Mouse (Mus musculus) T-cell, adult 2 months (primary cell): ENCODE data around the gene Bmp5.
"Not testable (repeated sequence)": the region's sequence is repeated elsewhere in the genome, so short reads cannot be mapped to it uniquely, and the experiment has no call there.

ENCODE experiments used
- DNase-seq: peaks from one replicate; pipeline ENCODE4 v3.0.0; 2022; ENCODE audit warnings: low spot score

Bmp5 gene

DNA sequence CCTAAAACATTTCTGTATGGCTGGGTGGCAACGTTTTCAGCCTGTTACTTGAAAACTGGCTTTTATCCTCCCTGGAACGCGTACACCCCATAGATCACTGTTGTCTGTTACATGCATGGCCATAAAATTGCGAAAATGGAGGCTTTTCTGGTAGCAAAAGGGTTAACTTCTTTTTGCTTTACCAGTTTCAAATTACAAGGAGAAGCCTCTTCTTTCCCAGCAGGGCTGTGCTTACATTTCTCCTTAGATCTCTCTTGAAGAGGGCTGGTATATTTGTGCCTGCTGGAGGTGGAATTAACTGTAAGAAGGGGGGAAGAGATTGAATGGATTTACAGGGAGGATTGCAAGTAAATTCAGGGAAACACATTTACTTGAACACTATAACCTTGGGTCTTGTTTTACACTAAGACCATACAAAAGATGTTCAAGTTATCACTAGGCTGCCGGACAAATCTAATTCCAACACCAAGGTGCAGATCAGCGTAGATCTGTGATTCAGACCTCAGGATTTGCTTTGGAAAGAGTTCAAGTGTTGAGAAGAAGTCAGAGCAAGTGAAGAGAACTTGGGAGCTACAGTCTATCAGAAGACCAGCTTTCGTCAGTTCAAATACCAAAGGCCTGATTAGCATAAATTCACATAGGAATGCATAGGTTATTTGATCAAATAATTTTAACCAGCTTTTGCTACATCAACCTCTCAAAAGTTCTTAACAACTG is at the start of gene Bmp5:
TSS of gene Bmp5 (plus strand) at position 236 of the 717 bp plus-strand sequence.
- no peak for DNase-seq

DNA sequence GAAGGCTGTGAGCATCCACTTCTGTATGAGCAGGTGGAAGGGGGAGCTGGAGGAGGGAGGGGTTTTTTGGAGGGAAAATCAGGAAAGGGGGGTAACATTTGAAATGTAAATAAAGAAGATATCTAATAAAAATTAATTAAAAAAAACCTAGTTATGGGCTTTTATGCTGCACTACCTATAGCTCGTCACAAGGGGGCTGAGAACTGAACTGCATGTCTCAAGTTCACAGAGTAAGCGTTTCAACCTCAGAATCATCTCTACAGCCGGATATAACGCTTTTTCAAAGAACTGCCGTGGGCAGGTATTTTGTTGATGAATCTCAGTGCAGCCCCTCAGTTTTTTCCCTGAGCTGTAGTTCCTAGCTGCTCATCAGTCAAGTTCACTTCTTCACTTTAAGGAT is 15.1 kb upstream of the Bmp5 start:
- DNase-seq: no peak

DNA sequence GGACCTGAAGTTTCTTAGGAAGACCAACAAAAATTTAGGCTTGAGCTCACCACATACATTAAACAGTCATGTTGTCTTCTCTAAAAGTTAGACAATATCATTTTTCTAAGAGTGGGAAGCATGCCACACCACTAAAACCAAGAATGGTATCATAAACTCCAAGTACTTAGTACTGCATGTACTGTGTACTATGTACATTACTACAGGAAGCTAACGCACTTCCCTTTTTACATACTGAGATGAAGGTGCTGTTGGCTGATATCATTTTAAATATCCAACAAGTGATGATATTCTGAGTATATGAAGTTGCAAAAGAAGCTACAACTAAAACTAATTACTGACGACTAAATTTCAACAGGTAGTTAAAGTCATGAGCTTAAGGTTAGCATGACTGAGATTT is 13.6 kb upstream of the Bmp5 start:
- DNase-seq: no peak

DNA sequence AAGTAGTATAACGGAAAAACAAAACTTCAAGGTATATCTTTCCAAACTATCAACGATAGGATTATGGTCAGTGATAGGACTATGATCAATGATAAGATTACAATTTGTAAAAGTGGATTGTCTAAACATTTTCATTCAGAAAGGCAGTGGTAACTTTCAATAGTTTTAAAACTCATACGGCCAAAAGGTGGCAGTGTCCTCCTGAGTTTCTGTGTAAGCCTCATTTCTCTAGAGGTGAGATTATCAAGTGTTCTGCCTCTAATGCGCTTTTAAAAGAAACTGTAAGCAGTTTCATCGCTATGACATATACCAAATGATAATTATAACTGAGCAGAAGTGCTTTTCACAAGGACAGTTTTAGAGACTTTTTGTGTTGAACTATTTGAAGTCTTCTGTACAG is 12.7 kb upstream of the Bmp5 start:
- DNase-seq: no peak

DNA sequence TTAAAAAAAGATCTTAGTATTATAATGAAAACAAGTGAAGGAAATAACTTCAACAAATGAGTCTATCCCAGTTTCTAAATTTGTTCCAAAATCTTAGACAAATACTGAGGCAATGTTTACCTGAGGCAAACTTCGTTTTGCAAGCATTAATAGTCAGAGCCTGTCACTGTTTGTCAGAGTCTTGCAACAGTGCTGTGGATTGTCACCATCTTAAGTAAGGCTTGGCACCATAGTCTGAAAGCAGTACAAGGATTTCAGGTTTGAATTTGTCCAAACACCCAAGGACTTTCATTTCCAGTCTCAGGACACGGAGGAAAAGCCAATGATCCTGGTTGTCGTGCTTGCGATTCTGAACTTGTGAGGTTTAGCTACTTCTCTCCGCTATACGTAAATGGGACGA is 10.4 kb upstream of the Bmp5 start:
- DNase-seq: no peak

DNA sequence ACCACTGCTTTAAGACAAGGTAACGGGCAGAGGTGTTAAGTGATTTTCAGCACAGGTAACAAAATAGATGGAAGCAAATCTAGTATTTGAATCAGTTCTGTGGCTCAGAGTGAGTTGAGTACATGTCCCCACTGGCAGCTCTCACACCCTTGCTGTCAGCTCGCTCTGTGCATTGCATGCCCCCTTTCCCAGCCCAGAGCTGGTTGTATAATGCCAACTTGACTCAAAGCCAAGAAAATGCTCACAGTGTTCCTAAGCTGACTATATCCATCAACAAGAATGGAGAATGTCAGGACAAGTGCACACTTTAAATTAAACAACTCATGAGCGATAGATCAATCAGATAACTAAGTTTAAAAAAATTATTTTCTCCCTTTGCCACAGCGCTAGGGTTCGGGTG is 8.6 kb upstream of the Bmp5 start:
- DNase-seq: no peak

DNA sequence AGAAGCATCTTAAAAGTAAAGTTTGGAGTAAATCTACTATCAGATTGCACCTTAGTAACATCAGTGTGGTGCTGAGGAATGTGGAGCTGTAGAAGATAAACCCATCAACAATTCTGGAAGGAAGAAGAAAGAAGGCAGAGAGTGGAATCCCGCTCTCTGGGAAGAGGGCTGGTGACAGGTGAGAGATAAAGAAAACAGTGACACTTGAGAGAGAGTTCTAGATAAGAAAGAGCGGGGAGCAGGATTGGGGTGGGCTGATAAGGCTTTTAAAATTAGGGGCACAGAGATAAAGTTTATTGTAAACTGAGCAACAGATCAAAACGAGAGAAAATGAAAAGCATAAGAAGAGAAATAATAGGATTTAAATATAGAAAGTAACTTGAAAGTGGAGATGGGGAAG is 6.1 kb upstream of the Bmp5 start:
- DNase-seq: no peak

DNA sequence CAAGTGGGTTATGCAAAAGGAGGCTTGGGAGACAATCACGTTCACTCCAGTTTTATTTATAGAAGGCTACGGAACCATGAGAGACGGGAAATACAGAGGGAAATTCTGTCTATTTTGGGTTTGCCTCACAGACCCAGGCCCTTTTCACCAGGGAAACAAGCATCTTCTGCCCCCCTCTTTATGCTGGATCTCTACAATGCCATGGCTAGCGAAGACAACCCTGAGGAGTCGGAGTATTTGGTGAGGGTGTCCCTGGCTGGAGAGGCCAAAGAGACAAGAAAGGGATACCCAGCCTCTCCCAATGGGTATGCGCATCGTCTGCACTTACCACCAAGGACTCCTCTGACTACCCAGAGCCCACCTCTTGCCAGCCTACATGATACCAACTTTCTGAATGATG is 989 bp downstream of the Bmp5 start:
- DNase-seq: no peak

DNA sequence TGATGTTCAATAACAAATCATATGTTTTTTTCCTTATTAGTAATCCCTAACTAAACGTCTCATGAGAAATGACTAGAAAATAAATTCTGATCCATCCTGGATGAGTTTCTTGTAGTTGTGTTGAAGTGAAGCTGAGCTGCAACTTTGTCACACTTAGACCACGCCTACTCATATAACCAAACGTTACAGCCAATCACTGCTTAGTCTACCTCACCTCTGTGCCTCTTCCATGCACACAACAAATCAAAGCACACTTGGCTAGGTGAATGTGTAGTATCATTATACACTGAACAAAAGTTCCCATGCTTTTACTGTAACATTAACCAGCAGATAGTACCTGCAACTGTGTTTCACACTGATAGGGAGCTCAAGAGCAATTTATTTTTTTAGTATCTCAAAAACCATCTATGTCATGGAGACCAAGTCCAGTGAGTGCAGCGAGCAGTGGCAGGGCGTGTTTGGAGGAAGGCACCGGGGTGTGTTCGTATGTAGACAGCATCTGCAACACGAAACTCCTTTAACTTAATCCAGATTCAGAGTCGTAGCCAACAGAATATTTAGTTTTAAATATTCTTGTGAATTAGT is 3.7 kb downstream of the Bmp5 start:
- no peak for DNase-seq

DNA sequence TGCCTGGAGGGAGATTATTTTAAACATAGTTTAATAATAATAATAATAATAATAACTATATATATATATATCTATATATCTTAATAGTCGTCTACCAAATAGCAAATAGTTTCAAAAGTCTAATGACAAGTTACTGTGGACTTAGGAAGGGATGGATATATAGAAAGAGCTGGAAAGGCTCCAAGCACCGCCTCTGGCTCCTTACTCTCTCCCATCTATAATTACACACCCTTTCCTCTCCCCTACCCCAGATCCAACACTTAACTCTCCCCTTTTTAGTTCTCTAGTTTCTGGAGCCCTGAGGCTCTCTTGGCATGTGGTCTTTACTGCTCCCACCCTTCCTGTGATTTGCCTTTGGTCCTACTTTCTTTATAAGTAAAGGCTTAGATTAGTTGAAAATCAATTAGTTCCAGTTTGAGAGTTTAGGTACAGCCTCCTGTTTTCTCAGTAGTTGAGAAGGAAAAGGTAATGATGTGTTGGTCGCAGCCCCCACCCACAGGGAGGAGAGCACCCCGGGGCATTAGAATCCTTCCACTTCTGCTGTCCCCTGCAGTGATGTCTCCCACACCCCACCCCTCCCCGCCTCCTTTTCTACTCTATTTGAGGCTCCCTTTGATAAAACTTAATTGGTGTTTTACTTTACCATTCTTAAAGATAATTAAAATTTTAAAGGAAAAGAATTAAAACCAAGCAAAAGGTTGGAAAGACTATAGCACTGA is 5.6 kb downstream of the Bmp5 start:
- no peak for DNase-seq

DNA sequence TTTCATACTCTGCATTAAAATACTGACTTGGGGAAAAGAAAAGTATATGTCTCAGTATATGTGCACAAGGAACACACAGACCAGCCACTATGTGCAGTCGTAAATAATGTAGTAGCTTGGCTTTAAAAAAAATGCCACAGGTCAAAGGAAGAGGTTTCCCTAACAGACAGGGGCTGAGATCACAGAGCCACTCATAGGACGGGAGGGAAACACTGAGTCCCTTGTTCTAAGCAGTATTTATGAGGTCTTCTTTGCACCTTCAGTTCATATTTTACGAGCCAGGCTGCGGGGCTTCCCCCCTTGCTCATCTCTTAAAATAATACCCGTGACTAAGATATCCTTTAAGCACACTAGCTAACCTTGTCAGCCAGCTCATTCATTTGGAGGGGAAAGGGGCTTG is 6.4 kb downstream of the Bmp5 start:
- DNase-seq: no peak

DNA sequence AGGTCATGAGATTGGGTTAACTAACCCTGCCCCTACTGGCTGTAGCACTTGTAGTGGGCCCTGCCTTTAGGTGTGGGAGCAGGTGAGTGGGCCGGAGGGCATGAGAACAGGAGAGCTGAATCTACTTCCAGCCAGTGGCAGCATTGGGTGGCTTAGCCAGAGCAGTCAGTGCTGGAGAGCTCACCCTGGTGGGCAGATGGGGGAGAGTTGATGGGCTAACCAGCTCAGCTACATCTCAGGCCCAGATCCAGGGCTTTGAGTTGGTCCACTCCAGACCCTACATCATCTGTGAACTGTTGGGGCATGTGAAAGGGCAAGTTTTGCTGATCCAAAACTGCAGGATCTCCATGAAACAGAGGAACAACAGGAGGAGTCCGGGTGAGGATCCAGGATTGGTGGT is 8.4 kb downstream of the Bmp5 start:
- no peak for DNase-seq

DNA sequence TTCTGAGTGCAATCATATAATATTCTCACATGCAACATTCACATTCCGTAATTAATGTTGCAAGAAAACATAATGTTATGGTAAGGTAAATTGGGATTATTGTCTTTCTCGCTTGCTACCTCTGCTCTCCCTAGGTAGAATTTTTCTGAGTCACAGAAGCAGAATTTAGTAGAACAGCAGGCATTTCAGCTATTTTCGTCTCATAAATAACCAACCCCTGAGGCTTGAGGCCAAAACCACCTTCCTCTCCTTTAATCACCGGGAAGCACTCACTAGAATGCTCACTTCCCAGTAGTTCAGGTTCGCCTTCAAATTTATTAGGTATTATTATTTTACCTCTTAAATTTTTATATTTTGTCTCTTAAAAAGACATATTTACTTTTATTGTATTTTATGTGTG is 10.8 kb downstream of the Bmp5 start:
- DNase-seq: no peak

DNA sequence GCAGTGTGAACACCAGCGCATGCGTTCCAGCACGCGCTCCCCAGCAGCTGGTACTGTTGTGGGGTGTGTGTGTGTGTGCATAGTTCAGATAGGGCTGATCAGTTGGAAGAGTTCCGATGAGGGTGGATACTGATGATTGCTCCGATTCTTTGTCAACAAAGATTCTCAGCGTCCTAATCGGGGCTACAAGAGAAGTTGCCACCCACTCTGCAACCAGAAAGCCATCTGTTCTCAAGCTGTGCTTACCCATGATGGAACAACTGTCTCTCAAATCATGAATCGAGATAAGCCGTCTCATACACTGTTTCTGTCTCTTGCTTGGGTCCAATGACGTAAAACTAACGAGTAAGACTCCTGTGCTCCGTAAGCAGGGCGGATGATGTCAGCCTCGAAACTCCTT is 12.0 kb downstream of the Bmp5 start:
- no peak for DNase-seq

DNA sequence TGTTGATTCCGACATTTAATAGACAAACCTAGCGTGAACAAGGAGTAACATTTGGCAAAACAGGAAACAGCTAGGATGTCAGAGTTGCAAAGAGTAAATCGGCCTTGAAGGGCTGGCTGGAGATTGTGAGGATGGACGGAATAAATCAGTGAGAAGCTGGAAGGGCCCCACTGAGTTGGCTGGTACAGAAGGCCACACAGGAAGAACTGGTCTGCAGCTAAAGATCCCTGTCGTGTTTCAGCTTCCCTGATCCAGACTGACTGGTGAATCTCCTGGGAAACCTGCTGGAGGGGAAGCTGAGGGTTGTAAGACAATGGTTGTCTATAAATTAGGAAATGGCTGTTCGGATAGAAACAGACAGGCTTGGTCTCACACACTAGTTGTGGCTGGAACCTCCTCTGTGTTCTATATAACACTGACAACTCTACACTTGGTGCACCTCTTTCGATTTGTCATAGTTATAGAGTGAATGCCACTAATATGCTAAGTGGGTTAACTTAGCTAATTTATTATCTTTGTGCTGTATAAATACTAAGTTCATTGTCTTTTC is 14.8 kb downstream of the Bmp5 start:
- no peak for DNase-seq

DNA sequence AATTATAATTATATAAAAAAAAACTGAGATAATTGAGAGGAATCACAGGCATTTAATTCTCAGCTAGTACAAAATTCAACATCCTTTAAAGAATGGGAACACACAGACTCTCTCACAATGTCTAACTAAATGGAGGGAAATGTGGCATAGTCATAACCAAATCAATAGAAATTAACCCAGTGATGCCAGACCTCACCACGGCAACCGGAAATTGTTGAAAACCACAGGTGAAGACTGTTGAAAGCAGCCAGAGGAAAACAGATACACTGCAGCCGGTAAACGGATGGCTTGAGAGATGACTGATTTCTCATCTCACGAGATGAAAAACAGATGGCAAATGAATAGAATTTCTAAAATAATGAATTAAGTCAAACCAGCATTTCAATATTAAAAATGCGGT is 29.8 kb downstream of the Bmp5 start:
- no peak for DNase-seq

DNA sequence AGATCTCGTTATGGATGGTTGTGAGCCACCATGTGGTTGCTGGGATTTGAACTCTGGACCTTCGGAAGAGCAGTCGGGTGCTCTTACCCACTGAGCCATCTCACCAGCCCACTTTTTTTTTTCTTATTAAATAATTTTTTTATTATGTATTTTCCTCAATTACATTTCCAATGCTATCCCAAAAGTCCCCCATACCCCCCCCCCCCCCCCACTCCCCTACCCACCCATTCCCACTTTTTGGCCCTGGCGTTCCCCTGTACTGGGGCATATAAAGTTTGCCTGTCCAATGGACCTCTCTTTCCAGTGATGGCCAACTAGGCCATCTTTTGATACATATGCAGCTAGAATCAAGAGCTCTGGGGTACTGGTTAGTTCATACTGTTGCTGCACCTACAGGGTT is 33.0 kb downstream of the Bmp5 start:
- DNase-seq: not testable (repeated sequence)

DNA sequence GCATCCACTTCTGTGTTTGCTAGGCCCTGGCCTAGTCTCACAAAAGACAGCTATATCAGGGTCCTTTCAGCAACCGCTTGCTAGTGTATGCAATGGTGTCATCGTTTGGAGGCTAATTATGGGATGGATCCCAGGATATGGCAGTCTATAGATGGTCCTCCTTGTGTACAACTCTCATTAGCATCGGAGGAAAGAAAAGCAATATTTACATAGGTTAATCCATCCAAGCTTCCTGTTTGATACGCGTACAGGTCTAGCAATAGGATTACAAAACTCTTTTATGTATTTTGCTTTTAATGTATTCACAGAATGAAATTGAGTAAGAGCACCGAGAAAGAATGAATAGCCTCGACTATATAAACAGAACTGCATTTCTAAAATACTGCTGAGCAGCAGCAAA is 33.5 kb downstream of the Bmp5 start:
- no peak for DNase-seq

DNA sequence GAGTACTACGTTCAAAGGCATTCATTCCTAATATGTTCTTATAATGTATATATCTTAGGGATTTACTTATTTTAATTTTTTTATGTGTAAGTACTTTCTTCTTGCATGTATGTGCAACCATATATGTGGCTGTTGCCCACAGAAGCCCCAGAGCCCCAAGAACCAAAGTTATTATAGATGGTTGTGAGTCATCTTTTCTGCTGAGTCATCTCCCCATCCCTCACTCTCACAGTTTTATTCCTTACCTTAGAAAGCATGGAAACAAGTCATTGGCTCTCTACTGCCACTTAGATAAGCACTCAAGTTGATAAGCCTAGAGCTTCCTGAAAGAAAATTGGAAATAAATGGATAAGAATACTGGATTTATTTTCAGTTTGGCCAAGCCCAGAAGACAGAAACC is 40.0 kb downstream of the Bmp5 start:
- no peak for DNase-seq

DNA sequence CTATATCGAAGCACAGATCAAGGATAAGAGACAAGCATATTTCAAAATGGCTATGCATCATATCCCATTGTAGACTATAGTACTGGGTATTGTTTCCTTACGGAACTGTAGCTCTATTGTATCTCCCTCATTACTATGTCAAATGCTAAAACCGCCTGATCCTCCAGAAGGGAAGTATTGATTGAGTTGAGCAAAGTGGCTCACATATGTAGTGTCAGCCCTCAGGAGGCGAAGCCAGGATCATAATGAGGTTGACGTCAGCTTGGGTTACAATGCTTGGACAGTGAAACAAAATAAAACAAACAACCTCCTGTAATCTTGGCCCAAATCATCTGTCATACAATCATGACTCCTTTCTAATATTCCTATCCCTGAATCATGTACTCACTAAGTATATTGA is 43.2 kb downstream of the Bmp5 start:
- no peak for DNase-seq

DNA sequence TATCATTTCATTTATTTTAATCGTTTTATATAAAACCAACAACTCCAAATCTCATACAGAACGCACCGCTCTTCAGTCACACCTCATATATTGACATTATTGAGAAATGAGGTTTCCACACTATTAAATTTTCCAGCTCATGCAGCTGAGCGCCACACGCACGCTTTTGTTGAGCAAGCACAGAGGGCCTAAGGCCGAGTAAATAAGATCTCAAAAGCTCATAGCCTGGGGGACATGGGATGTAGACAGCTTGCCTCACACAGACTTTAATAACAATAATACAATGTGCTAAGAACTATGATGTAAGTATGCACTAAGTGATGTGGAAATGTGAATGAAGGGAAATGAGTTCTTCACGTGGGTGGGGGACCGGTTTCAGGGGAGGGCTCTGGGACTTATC is 57.3 kb downstream of the Bmp5 start:
- DNase-seq: no peak

DNA sequence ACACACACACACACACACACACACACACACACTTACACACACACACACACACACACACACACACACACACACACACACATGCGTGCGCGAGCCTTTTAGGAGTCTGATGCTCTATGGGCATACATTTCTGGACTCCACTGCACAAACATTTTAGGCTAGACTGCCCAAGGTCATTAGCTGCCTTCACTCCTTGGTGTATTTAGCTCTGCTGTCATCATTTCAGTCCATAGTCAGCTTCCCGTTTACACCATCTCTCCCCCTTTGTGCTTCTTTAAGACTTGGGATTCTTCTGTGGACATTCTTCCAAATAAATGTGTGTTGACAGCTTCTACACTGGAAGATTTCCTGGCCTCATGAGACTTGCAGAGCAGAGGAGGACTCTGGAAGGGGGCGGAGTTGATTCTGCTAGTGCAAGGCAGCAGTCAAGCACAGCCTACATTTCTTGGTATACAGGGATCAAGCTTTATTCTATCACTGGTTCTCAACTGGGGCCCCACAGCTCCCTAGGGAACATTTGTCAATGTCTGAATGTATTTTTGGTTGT is 58.1 kb downstream of the Bmp5 start:
- DNase-seq: no peak

DNA sequence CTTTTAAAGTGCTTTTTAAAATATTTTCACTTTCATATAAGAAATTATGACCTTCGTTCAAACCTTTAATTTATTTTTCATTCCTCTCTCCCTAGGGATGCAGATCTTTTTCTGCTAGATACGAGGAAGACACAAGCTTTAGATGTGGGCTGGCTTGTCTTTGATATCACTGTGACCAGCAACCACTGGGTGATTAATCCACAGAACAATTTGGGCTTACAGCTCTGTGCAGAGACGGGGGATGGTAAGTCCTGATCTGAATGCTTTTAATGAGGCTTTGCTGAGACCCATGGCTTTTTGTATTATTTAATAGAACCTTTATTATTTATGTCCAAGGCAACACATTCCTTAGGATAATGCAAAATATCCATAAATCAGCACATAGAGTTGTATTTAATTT is 64.3 kb downstream of the Bmp5 start:
- no peak for DNase-seq
